Mouse (Mus musculus): ENCODE measurements around the gene Ssr2.

Gene Ssr2

DNA sequence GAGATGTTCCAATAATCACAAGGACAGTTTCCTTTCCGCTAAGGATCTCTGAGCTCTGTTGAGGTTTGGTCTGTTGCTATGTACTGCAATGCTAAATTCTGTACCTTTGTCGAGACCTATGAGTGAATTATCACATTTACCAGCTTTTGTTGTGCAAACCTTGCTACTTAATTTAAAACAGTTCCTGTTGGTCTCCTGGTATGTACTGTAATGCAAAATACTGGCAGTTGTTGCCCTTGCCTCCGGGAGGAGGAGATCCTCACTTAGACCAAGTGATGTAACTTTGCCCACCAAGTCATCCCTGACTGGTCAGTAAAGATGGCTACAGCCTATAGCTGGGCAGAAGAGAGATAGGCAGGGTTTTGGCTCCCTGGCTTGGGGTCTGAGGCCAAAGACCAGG, at the start of gene Ssr2:
Gene Ssr2, plus strand, starts transcription at position 337 of the 400 bp plus-strand sequence.
- no peak for DNase-seq (ENCODE audit: low spot score in 2 of 2)

GRCm38 (mm10) chr3:88526157-88527131, 49.2 kb upstream of the Ssr2 start:
- DNase-seq (ENCODE audit: low spot score in 2 of 2) = peak; percentile 58 to 81

DNA sequence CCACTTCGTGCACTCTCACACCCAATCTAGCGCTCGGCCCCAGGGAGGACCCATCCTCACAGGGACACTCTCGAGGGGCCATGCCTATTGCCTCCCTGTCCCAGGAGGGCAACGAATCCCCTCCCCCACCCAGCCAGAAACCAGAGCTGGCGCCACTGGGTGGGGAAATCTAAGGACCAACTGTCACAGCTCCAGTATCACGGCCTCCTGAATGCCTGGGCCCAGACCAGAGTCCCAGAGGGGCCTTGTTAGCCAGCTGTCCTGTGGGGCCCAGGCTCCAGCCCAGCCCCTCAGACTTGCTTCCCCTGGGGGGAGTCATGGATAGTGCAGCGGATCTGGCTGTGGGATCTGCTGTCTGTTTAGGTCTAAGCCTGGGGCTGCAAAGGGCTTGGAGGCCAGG, 48.1 kb upstream of the Ssr2 start:
- no peak for DNase-seq (ENCODE audit: low spot score in 2 of 2)

DNA sequence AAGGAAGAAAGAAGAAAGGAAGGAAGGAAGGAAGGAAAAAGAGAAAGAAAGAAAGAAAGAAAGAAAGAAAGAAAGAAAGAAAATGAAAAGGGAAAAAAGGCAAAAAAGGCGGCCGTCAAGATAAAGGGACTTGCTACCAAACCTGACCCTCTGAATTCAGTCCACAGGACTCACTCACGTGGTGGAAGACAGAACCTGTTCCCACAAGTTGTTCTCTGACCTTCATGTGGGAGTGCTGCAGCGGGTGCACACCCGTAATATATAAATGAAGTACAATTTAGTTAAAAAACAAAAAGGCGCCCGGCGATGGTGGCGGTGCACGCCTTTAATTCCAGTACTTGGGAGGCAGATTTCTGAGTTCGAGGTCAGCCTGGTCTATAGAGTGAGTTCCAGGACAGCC, 47.0 kb upstream of the Ssr2 start:
- no peak for DNase-seq (ENCODE audit: low spot score in 2 of 2)

- no peak for DNase-seq (ENCODE audit: low spot score in 2 of 2)
These were observed 46.3 kb upstream of the Ssr2 start for GRCm38 (mm10) chr3:88529204-88530000.

DNA sequence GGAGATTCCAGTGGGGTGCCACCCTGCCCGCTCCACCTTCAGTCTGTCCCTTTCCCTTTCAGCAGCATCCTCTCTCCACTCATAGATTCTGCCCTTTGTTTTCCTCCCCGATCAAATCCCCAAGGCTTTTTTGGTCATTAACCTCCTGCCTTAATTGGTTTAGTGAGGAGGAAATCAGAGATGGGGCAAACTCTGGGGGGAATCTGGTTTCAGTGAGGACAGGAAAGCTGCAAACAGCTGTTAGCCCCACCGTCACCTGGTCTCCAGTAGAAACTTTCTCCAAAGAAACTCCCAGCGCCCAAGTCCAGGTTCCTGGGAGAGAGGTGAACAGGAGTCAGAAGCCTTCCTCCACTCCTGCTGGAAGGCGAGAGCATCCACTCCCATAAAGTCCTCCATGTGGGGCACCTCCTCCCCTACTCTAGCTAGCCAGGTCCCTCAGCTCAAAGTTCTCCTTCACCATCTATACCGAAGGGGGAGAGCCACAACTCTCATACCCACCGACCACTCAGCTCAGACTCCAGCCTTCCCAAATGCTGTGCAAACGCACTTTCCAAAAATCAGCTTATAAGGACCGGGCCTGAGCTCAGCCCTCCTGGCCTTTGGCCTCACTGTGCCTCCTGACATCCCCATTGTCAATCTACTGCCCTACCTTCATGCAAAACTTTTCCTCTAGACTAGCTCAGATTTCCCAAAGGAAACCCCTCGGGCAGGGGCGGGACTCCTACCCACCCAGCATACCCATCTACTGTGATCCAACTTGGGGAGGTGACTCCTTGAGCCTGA, 45.4 kb upstream of the Ssr2 start:
- no peak for DNase-seq (ENCODE audit: low spot score in 2 of 2)

- DNase-seq (ENCODE audit: low spot score in 2 of 2) = peak; percentile 58 to 76
These were observed 44.1 kb upstream of the Ssr2 start for GRCm38 (mm10) chr3:88531348-88532298.

DNA sequence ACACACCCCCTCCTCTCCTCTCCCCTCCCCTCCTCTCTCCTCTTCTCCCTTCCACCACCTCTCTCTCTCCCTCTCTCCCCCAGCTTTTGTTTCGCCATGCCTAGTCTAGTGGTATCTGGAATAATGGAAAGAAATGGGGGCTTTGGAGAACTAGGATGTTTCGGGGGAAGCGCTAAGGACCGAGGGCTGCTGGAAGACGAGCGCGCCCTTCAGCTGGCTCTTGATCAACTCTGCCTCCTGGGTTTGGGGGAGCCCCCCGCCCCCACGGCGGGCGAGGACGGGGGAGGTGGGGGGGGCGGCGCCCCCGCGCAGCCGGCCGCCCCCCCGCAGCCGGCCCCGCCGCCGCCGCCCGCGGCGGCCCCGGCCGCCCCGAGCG, 43.4 kb upstream of the Ssr2 start, which contains the start of gene Mex3a:
Gene Mex3a, plus strand, starts transcription at position 97 of the 376 bp plus-strand sequence.
- DNase-seq (ENCODE audit: low spot score in 2 of 2) = no peak

DNA sequence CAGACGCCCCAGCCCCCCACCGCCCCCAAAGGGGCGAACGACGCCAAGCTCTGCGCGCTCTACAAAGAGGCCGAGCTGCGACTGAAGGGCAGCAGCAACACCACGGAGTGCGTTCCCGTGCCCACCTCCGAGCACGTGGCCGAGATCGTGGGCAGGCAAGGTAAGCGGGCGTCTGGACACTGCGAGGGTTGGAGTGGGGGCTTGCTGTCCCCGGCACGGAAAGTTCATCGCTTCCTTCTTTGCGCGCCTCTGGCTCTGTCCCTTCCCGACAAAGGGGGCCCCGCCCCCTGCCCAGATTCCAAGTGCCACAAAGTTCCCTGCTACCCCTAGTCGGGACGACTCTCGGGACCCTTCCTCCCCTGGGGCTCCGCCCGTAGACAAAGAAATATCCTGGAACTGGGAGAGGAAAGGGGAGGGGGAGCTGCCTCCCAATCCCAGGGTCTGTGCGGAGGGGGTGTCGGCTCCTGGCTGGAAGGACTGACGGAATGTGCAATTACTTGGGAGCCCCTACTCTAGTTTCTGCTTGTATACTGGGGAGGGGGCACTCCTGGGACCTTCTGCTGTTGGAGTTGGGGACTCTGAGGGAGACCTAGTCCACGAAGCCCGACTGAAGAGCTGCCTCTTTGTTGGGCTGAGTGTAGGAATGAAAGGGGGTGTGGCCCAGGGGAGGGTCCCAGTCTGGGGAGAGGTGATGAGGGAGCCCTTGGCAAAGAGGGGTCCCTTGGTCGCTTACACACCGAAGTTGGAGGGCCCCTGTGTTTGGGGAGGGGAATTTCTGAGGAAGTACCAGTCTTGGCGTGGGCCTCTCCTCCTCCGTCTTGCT, 42.8 kb upstream of the Ssr2 start:
- no peak for DNase-seq (ENCODE audit: low spot score in 2 of 2)

GRCm38 (mm10) chr3:88533706-88534105, 42.0 kb upstream of the Ssr2 start:
- no peak for DNase-seq (ENCODE audit: low spot score in 2 of 2)

- DNase-seq (ENCODE audit: low spot score in 2 of 2) = no peak
These were observed 40.7 kb upstream of the Ssr2 start for GRCm38 (mm10) chr3:88535005-88535404.

DNA sequence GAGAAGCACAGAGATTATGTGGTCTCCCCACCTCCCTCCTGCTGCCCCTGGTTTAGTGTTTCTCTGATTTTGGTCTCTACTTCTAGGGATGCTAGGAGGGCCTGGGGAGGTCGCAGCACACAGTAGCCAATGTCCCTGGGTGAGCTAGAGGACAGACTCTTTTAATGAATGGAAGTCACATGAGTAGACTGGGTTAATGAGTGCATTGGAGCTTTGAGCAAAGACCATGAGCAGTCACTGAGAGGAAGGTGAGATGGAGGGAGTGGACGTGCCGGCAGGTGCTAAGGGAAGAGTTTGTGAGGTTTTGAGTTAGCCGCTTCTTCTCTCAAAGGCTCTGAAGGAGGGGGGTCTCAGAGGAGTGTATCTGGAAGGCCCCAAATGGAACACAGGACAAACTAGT, 40.1 kb upstream of the Ssr2 start:
- DNase-seq (ENCODE audit: low spot score in 2 of 2) = no peak

DNA sequence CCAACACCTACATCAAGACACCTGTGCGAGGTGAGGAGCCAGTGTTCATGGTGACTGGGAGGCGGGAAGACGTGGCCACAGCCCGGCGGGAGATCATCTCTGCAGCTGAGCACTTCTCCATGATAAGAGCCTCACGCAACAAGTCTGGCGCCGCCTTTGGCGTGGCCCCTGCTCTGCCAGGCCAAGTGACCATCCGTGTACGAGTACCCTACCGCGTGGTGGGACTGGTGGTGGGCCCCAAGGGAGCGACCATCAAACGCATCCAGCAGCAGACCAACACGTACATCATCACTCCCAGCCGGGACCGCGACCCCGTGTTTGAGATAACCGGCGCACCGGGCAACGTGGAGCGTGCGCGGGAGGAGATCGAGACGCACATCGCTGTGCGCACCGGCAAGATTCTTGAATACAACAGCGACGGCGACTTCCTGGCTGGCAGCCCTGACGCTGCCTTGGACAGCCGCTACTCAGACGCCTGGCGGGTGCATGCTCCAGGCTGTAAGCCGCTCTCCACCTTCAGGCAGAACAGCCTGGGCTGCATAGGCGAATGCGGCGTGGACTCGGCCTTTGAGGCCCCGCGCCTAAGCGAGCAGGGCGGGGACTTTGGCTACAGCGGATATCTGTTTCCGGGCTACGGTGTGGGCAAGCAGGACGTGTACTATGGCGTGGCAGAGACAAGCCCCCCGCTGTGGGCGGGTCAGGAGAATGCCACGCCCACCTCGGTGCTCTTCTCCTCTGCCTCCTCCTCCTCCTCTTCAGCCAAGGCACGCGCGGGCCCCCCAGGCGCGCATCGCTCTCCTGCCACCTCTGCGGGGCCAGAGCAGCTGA, 39.4 kb upstream of the Ssr2 start:
- no peak for DNase-seq (ENCODE audit: low spot score in 2 of 2)

DNA sequence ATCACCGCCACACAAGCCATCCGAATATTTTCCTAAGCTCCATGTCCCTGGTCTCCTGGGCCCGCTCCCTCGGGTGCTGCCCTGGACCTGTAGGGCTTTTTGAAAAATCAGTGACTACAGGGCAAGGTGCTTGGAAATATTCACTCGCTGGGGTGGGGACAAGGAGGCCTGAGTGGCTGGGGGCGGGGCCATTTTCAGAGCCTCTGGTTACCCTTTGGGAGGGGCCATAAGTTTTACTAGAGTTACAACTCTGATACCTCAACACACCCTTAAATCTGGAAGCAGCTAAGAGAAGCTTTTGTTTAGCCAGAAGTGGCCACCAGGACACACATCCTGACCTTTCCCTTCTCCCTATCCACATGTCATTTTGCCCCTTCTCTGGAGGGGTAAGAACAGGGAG, 38.5 kb upstream of the Ssr2 start:
- no peak for DNase-seq (ENCODE audit: low spot score in 2 of 2)

DNA sequence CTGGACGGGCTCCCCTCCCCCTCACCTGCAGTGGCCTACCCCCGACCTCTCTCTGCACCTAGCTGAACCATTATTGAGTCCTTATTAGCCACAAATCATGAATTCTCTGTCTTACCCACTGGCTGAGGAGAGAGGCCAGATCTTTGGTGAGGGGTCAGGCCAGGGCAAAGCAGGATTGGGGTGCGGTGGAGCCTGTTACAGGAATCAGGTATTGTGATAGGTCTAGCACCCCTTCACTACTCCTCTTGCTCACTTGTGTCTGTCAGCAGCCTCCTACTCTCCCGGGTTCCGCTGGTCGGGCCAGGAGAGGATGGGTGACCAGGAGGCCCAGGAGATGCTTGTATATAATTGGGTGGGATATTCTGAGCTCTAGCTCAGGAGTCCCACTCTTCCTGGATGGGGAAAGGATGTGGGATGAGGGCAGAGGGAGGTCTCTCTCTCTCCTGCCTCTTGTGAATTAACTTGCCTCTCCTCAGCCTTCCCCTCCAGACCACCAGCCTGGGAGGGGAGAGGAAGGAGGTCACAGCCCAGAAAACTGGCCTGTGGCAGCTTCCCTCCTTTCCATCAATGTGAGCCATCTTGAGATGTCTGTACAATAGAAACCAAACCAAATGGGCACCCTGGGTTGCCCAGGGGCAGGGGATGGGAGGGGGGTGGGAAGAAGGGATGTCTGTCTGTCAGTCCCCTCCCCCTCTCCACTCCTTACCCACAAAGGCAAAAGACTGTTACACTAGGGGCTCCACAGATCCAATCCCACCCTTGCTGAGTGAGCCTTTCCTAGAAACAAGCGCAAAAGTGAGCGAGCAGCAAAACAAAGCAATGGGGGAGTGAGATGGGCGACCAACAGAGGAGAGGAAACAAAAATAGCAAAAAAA, 37.2 kb upstream of the Ssr2 start:
- DNase-seq (ENCODE audit: low spot score in 2 of 2) = no peak

DNA sequence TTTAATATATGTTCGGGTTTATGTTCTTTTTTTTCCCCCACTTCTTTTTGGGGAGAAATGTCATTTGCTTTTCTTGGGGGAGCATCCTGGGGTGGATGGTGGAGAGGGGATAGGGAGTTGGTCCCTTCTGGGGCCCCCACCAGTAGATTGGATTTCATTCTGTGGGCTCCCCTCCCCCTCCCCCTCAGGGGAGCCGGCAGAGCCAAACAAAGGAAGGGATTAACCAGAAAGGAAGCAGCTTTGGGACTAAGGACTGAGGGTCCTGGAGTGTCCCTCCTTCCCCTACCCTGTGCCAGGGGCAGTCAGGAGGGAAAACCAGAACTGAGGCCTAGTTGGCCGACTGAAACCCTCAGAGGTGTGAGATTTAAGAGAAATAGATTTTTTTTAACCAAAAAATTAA, 36.3 kb upstream of the Ssr2 start:
- no peak for DNase-seq (ENCODE audit: low spot score in 2 of 2)

GRCm38 (mm10) chr3:88540085-88540484, 35.6 kb upstream of the Ssr2 start:
- no peak for DNase-seq (ENCODE audit: low spot score in 2 of 2)

All from spleen, postnatal 14 days (tissue).